Mouse (Mus musculus) bone marrow, adult 2 months (tissue): ENCODE measurements around the gene Arhgdia. TPM values are rescaled to one million over a fixed set of nuclear protein-coding genes. Genes with fewer than 3 reads are reported as not detected.
A peak's percentile ranks its signal among the peaks of the same experiment; 100 is the strongest.

Experiments used
- H3K27ac ChIP-seq: fragments of 200-500 bp; 2 replicates; pipeline ENCODE4 v1.5.1; 2012; ENCODE audit warnings: low read depth, mild to moderate bottlenecking, control low read depth, inconsistent platforms, low read length; ENCODE audit not compliant: control insufficient read depth, poor library complexity, insufficient read depth
- H3K4me1 ChIP-seq: fragments of 200-500 bp; 2 replicates; pipeline ENCODE4 v1.6.1; 2011; ENCODE audit warnings: low read length; ENCODE audit not compliant: control insufficient read depth, insufficient read depth
- H3K4me3 ChIP-seq: fragments of 200-500 bp; replicated peaks from 2 replicates; pipeline ENCODE3; 2011; ENCODE audit warnings: mild to moderate bottlenecking, low read depth, low read length, control low read depth; ENCODE audit not compliant: control insufficient read depth
- CTCF ChIP-seq: fragments of 200-500 bp; IDR thresholded peaks from 2 replicates; pipeline ENCODE4 v1.5.1; 2011; ENCODE audit warnings: low read length, control low read depth; ENCODE audit not compliant: control insufficient read depth, insufficient read depth
- POLR2A ChIP-seq: fragments of 200-500 bp; IDR thresholded peaks from 2 replicates; pipeline ENCODE4 v1.6.1; 2011; ENCODE audit warnings: low read depth, mild to moderate bottlenecking, control low read depth, low read length, borderline replicate concordance; ENCODE audit not compliant: control insufficient read depth
- WGBS: fragments of 180-500 bp; shearing (Covaris S2); methylation state at CpG from one replicate; pipeline ENCODE4 v1.1.7; 2018; 5-methylcytosine and 5-hydroxymethylcytosine counted together
- polyA plus RNA-seq: library from polyadenylated mRNA; stranded (reverse); fragments of >200 nt; gene quantifications from 2 replicates; pipeline ENCODE4 v1.2.4, GENCODE M21; 2011; ENCODE audit warnings: low replicate concordance; ENCODE audit not compliant: missing spikeins, insufficient read depth, insufficient read length

The Arhgdia gene
- polyA plus RNA-seq, 1 experiment = 172 TPM

DNA sequence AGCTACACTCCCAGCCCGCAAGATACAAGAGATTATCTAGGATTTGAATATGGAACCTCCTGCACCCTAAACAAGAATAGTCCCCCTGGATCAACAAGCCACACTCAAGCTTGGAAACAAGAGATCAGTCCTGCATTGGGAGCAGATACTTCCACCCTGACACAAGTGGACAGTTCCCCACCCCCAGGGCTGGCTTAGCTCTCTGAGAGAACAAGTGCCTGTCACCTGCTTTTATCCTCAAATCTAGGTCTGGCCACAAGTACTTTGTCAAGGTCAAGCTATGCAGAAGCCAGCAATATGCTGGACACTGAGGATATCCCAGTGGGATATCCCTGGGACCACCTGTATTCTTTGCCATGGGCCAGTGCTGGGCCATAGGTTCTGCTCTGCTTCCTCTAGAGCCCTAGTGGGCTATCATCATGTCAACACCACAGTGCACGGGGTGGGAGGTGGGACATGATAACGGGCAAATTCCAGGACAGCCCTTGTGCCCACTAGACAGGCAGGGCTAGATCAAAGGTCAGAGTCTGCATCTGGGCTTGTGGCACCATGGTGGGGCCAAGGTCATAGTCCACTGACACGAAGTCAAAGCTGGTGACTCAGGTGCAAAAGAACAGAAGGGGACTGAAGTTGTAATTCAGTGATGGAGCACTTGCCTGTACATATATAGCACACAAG, 35.3 kb upstream of the Arhgdia start:
- peaks cover 2% of the 10 kb centered on the region; the same call in 1 of the 2 replicates for H3K4me1 ChIP-seq
- peak overlapping the region; percentile 33 for H3K4me3 ChIP-seq
- 36% methylated on average over 4 of the region's 4 CpGs for WGBS
- no peak overlapping the region; the same call in 1 of the 2 replicates for H3K27ac ChIP-seq
- no peak for TF ChIP-seq POLR2A
- TF ChIP-seq CTCF = no peak

DNA sequence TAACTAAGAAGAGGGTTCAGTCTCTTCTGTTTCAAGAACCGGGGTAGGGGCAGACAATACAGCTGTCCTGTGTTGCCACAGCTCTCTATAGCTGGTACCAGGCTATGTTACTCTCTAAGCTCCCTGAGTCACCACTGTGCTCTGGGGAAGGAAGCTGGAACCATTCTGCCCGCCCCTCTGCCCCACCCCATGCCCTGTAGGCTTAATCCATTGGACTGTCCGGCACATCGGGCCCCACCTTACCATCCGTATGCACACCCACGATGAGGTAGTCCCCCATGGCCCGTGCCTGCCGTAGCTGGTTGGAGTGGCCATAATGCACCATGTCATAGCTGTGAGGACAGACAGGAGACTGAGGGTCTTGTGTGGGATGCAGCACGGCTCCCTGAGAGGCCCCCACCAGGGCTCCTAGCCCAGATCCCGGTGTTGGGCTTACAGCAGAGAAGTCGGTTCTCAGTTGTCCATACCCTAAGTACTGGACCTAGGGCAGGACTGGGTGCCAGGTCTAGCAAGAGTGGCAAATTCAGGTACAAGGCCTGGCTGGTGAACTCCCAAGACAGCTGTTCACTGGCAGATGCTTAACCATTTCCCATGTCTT, 34.3 kb upstream of the Arhgdia start:
- Histone ChIP-seq H3K4me1 (peaks cover 2% of the 10 kb centered on the region; the same call in 1 of the 2 replicates), H3K4me3 (no peak overlapping the region), H3K27ac (no peak overlapping the region)
- no peak for TF ChIP-seq CTCF
- TF ChIP-seq POLR2A = no peak
- 86% methylated on average over 11 of the region's 11 CpGs for WGBS

GRCm38 (mm10) chr11:120615167-120615566, 33.7 kb upstream of the Arhgdia start:
- 90% methylated on average over 6 of the region's 6 CpGs for WGBS
- Histone ChIP-seq H3K27ac (no peak overlapping the region), H3K4me3 (no peak overlapping the region), H3K4me1 (peaks cover 2% of the 10 kb centered on the region; the same call in 1 of the 2 replicates)
- no peak for TF ChIP-seq POLR2A
- TF ChIP-seq CTCF = no peak

- Histone ChIP-seq H3K4me1 (peaks cover 2% of the 10 kb centered on the region; the same call in 1 of the 2 replicates), H3K4me3 (no peak overlapping the region), H3K27ac (no peak overlapping the region)
- TF ChIP-seq CTCF (no peak), POLR2A (no peak)
- WGBS = 84% methylated on average over 8 of the region's 8 CpGs
These were observed 32.6 kb upstream of the Arhgdia start for GRCm38 (mm10) chr11:120613976-120614375.

DNA sequence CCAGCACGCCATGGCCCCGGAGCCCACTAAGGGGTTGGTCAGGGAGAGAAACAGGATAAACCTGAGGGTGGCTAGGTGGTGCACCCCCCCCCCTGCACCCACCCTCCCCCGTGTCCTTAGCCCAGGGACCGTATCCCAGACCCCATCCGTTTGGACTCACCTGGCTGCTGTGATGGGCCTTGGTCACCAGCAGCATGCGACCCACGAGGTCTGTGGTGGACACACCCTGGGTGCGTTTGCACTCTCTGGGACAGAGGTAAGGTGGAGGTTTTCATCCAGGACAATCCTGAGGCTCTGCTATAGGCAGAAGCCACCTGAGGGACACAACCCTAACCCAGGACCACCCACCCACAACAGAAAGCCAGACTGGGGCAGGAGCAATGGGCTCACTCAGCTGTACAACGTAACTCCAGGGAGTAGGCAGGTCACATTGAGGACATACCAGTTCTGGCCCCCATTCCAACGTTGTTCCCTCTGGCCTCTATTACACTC, 32.1 kb upstream of the Arhgdia start:
- Histone ChIP-seq H3K4me1 (peaks cover 2% of the 10 kb centered on the region; the same call in 1 of the 2 replicates), H3K4me3 (no peak overlapping the region), H3K27ac (no peak overlapping the region)
- no peak for TF ChIP-seq POLR2A
- TF ChIP-seq CTCF = no peak
- WGBS = 88% methylated on average over 10 of the region's 10 CpGs

DNA sequence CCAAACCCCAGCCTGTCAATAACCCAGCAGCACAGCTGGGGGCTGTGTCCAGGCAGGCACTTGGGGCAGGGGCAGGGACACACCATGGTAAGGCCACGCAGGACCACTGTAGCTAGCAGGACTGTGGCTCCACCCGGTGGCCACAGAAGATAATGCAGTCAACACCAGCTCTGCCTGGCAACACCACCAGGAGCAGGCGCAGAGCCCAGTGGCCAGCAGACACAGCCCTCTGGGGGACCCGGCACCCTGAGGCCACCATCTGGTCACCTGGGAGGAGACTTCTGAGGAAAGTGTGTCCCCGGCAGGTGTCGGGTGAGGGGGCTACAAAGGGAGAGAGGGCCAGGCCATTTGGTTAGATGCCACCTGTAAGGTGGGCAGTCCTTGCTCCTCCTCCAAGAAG, 31.3 kb upstream of the Arhgdia start:
- peaks cover 2% of the 10 kb centered on the region; the same call in 1 of the 2 replicates for H3K4me1 ChIP-seq
- no peak overlapping the region for H3K27ac ChIP-seq
- 49% methylated on average over 6 of the region's 6 CpGs for WGBS
- TF ChIP-seq POLR2A = no peak
- TF ChIP-seq CTCF = peak; percentile 95
- no peak overlapping the region for H3K4me3 ChIP-seq

- WGBS = 91% methylated on average over 9 of the region's 9 CpGs
- no peak overlapping the region for H3K27ac ChIP-seq
- TF ChIP-seq POLR2A = no peak
- TF ChIP-seq CTCF = no peak
- no peak overlapping the region for H3K4me3 ChIP-seq
- H3K4me1 ChIP-seq = no peaks in the 10 kb centered on the region
These were observed 29.1 kb upstream of the Arhgdia start for GRCm38 (mm10) chr11:120610477-120611046.

- WGBS = 66% methylated on average over 8 of the region's 8 CpGs
- no peaks in the 10 kb centered on the region for H3K4me1 ChIP-seq
- no peak for TF ChIP-seq POLR2A
- TF ChIP-seq CTCF = no peak
- H3K27ac ChIP-seq = no peak overlapping the region
- H3K4me3 ChIP-seq = no peak overlapping the region
These were observed 27.8 kb upstream of the Arhgdia start for GRCm38 (mm10) chr11:120609250-120609649.
